Mouse (Mus musculus) ES-E14 (cell line): Measurements from ENCODE around the gene Ankrd13b.

Source experiments
- CHD2 ChIP-seq: IDR thresholded peaks from 2 replicates; pipeline ENCODE4 v1.6.1; 2014; ENCODE audit warnings: mild to moderate bottlenecking, low read depth, low read length, inconsistent platforms
- HCFC1 ChIP-seq: IDR thresholded peaks from 2 replicates; pipeline ENCODE4 v1.6.1; 2012; ENCODE audit warnings: low read length, inconsistent platforms, borderline replicate concordance; ENCODE audit not compliant: insufficient read depth
- ZNF384 ChIP-seq: IDR thresholded peaks from 2 replicates; pipeline ENCODE4 v1.6.1; 2012; ENCODE audit warnings: low read depth, low read length, inconsistent platforms

DNA sequence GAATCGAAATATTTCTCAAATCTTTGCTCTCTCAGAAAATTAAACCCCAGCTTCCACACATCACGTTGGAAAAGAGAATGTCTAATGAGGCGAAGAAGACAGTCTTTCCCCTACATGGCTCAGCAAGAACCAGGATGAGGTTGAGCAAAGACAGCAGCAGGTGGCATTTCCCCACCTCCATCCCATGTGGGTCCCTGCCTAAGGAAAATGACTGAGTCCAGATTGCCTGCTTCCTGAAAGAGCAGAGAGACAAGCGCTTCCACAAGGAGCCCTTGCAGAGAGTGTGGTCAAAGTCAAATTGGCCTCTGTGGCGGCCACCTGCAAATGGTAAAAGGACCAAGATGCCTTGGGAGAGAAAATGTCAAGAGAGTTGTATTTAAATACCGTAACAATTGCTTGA, 973 bp upstream of the Ankrd13b start:
- TF ChIP-seq ZNF384 (no peak), CHD2 (no peak), HCFC1 (no peak)
